Mouse (Mus musculus) right cerebral cortex, postnatal 10 days (tissue): ENCODE data around the gene Cdk5r1.
"Not testable (repeated sequence)": the region's sequence is repeated elsewhere in the genome, so short reads cannot be mapped to it uniquely, and the experiment has no call there.

ENCODE experiments used
- DNase-seq, 2 experiments: peaks; one replicate each; pipeline ENCODE4 v3.0.0; 2021; ENCODE audit warnings: low spot score in 2 of 2

Gene Cdk5r1

DNA sequence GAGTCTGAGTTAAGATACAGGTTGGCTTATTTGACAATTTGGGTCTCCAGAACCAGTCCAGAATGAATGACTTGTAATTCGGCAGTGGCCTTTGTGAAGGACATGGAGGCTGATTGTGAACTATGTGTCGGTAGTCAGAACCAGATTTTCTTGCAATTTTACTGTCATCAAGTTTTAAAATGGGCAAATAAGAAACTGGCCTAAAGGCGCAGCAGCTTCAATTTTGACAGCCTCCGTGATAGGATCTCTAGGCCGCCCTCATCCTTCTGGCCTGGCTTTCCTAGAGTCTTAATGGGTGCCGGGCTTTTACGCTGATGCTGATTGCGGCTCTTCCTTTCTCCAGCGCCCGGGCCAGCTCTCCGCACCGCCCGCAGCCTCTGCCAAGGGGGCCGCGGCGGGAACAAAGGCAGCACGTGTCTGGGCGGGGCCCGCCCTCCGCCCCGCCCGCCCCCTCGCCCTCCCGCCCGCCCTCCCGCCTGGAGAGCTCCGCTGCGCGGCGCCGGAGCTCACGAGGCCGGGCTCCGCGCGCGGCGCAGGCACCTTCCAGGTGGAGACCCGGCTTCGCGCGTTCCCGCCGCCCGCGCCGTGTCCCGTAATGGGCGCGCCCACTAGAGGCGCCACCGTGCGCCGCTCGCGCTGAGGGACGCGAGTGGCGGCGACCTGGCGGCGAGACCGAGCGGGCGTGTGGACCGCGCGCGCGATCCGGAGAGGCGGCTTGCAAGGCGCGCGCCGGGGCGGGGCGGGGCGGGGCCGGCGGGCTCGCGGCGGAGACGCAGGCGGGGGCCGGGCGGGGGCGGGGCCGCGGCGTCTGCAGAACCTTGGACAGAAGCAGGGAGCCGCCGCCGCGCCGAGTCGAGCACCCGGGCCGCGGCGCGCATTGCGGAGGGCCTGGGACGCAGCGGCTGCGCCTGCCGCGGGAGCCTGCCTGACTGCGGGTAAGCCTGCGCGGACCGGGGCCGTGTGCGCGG is at the start of gene Cdk5r1:
Gene Cdk5r1 (plus strand): TSS at position 802 of the 968 bp plus-strand sequence.
- peak; percentile 95 for DNase-seq

DNA sequence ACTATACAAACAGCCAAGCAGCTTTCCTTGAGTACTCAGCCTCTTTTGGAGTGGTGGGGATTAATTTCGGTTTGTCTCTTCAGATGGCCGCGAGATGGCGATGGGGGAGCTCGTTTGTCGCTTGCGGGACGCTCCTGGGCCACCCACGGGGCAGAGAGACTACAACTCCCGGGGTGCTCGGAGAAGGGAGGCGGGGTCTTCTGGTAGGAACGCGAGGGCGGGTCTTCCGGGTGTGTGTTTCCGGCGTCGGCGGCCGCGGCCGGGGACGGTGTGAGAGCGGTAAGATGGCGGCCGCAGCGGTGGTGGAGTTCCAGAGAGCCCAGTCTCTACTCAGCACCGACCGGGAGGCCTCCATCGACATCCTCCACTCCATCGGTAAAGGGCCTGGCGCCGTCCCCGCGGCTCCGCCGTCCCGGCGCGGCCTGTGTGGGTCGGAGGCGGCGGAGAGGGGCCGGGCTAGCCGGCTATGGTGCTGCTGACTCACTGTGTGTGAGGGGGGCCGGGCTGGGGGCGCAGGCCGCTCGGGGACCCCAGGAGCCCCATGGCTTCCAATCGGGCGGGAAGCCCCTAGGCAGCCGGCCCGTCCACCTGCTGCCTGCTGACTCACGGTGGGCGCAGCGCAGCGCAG is 48.3 kb upstream of the Cdk5r1 start, which contains the start of gene Psmd11:
Gene Psmd11 (plus strand): TSS at position 235 of the 628 bp plus-strand sequence.
- DNase-seq: peak; percentile 98

DNA sequence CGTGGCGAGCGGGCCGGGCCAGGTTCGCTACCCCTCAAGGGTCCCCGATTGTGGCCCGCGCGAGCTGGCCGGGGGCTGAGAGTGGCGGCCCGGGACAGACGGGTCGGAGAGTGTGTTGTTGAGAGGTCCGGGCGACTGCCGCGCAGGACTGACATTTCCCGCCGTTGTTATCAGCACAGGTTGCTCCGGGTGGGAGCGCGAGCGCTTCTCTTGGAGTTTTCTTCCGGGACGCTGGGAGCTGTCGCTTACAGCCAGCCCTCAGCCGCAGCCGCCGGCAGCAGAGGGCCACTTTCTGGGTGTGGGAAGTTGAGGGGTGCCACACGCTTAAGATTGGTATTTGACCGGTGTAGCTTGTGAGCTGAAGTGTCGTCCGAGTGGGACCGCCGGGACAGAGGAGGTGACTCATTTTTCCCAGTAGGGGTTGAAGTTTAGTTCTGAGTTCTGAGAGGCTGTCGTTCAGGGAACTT is 47.8 kb upstream of the Cdk5r1 start:
- DNase-seq: peak; percentile 53 to 55

DNA sequence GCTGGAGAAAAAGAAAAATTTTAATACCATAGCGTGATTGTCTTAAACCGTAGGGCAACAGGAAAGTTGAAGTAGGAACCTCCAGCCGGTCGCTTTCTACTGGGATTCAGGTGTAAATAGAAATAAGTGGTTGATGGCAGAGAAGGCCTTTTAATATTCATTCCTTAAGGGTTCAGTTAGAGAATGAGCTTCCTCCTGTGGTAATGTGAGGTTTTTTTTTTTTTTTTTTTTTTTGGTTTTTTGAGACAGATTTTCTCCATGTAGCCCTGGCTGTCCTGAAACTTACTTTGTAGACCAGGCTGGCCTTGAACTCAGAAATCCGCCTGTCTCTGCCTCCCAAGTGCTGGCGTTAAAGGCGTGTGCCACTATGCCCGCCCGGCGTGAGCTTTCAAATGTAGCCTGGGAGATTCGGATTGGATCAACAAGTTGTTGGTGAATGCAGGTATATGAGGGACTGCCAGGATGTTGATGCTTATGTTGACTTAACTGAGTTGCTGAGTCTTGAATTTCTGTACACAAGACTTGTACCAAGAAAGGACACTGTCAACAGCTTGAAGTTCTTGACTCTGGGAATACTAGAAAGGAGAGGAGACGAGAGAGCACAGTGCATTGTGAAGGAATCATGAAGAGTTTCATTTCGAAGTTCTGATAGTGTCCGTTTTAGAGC is 47.2 kb upstream of the Cdk5r1 start:
- no peak for DNase-seq

DNA sequence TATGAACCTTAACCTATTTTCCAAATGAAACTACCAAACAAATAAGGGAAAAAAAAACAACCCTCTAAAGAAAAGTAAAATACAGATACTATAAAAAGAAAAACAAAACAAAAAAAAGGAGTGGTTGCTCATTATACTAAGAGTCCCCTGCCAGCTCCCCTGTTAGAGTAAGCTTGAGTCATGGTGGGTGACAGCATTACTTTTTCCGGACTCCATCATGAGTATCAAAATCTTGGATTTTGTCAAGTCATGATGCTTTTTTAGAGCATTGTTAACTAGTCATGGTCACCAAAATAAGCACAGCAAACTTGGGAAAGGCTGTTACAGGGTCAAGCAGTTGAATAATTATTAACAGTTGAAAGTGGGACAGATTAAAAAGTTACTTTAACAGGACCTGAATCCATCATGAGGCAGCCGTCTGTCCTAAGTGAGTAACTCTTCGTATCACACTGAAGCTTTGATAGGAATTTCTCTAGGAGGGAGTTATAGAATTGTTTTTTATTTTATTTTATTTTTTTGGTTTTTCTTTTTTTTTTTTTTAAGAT is 46.4 kb upstream of the Cdk5r1 start:
- no peak for DNase-seq

DNA sequence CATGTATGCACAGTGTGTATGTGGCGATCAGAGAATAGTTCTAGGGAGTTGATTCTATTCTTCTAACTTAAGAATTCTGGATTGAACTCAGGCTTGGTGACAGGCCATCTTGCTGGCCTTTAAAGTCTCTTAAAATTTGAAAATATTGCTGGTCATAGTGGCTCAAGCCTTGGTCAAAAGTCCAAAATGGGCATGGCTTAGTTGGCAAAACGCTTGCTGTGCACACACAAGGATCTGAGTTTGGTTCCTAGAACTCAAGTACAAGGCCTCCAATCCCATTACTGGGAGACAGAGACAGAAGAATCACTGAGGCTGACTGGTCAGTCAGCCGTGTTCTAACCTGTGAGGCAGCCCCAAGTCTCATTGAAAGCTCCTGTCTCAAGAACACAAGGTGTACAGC is 29.9 kb upstream of the Cdk5r1 start:
- DNase-seq: no peak

DNA sequence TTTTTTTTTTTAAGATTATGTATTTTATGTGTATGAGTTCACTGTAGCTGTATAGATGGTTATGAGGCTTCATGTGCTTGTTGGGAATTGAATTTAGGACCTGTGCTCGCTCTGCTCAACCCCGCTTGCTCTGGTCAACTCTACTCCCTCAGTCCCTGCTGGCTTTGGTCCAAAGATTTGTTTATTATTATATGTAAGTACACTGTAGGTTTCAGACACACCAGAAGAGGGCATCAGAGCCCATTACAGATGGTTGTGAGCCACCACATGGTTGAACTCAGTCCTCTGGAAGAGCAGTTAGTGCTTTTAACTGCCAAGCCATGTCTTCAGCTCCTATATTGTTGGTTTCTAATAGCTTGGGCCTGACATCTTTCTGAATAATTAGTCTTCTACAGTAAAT is 27.0 kb upstream of the Cdk5r1 start:
- DNase-seq: no peak

DNA sequence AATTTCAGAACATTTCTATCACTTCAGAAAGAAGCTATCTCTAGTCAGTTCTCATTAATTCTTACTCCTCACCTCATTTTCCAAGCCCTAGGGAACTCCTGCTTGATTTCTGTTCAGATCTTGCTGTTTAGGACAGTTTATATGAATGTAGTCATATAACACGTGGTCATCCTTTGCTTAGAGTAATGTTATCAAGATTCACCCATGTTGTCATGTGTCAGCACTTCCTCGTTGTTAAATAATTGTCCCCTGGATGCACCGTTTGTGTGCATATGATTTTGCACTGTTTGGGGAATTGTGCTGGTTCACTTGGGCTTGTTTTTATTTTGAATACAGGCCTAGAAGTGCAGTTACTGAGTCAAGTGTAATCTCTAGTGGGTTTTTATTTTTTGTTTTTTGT is 24.6 kb upstream of the Cdk5r1 start:
- DNase-seq: no peak

DNA sequence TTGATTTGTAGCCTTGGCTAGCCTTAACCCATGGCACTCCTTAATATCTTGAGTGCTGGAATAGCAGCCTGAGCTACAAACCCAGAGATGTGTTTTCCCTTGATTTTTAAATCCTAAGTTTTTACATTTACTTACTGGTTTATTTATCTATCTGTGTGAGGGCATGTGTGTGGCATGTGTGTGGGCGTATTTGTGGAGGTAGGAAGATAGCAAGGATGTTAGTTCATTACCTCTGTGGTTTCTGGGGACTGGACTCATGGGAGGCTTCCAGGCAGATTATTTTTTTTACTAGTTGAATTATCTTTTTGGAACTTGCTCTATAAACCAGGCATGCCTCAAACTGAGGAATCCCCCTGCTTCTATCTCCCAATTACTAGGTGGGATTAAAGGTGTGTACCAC is 23.6 kb upstream of the Cdk5r1 start:
- no peak for DNase-seq

DNA sequence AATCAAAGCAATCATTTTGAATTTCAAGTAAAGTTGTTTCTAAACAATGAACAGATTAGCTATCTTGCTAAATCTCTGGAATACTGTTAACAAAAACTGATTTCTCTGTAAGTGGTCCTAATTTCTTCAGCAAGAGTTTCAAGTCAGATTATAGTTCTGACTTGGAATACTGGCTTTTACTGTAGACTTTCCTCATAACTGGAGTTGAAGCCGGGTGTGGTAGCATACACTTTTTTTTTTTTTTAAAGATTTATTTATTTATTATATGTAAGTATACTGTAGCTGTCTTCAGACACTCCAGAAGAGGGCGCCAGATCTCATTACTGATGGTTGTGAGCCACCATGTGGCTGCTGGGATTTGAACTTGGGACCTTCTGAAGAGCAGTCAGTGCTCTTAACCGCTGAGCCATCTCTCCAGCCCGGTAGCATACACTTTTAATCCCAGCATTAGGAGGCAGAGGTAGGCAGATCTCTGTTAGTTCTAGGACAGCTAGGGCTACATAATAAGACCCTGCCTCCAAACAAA is 13.2 kb upstream of the Cdk5r1 start:
- not testable (repeated sequence) for DNase-seq

DNA sequence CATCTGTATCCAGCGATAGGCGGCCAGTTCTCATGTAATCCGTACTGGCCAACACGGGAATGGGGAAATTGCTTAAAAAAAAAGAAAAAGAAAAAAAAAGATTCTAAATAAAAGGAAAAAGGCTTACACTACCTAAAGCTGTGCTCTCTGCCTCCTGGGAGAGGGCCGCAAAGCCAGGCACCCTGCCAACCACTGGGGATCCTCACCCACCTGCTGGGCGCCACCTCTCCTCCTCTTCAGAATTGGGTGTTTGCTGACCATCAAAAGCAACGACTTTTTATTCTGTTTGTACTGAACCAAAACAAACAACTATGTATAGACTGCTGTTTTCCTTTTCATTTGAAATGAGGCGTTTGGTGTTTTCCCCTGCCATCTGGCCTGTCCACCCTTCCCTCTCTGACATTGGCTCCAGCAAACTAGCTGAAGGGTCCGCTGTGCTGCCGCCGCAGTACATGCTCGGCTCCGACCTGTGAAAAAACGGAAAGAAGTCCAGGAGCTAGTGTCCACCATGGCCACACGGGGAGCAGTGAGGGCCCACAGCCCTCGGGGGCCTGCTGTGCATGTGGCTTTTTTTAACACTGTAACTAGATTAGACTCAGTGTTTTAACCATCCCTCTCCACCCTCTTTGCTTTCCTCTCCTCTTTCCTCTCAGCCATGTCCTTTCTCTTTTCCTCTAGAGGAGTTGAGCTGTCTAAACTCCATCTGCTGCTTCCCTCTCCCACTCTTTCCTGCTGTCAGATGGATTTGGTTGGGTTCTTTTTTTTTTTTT is 4.8 kb upstream of the Cdk5r1 start:
- DNase-seq: peak; percentile 39 to 51

DNA sequence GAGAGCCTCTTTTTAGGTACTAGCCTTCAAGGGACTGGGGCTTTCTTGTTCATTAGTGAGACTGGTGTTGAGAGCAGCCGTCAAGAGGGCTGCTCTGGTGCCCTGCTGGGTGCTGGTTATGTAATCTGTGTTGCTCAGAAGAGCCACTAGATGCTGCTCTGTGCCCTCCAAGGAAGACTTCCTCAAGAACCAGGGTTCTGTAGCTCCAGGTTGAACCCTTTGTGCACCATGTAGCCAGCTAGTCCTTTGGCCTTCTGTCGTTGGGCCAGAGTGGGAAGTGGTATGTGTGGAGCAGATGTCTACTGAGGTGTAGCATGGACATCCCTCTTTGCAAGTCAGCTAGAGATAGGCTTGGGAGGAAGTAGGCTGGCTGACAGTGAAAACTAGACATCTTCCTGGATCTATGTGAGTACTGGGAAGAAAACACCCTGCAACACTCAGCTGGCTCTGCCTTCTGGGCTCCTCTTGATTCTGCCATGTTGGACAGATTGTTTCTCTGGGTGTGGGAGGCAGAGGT is 2.6 kb upstream of the Cdk5r1 start:
- DNase-seq: peak; percentile 62 to 74

DNA sequence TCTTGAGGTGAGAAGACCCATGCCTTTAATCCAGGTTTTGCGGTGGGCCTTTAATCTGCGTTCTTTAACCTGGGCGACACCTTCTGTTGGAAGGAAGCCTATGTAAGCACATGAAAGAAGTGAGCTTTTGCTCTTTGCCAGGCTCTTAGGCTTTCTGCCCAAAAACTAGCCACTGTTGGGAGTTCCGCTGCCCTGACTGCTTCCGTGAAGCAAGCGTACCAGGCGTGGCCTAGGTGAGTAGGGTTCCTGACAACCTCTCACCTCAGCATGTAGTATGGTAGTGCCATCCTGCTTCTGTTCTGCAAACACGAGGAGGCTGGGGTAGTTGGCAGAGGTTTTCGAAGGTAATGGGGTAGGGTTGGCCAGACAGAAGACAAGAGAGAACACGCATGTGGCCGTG is 2.0 kb upstream of the Cdk5r1 start:
- DNase-seq: peak in 1 of 2 experiments; percentile 45

DNA sequence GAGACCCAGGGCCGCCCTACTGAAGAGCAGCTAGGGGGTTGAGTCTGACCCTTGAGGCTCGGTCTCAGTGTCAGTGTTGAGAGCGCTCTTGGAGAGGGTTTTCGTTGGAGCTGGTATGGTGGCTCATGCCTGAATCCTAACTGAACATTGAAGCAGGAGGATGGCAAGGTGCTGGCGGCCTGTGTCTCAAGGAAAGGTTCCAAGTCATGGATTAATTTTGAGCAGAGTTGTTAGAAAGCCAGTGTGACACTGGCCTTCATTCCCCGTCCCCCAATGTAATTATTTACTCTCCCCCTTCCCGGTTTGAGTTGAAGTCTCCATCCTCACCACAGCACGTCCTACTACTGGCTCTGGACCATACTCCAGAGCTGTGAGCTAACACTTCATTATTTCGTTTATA is 1.3 kb upstream of the Cdk5r1 start:
- DNase-seq: no peak

DNA sequence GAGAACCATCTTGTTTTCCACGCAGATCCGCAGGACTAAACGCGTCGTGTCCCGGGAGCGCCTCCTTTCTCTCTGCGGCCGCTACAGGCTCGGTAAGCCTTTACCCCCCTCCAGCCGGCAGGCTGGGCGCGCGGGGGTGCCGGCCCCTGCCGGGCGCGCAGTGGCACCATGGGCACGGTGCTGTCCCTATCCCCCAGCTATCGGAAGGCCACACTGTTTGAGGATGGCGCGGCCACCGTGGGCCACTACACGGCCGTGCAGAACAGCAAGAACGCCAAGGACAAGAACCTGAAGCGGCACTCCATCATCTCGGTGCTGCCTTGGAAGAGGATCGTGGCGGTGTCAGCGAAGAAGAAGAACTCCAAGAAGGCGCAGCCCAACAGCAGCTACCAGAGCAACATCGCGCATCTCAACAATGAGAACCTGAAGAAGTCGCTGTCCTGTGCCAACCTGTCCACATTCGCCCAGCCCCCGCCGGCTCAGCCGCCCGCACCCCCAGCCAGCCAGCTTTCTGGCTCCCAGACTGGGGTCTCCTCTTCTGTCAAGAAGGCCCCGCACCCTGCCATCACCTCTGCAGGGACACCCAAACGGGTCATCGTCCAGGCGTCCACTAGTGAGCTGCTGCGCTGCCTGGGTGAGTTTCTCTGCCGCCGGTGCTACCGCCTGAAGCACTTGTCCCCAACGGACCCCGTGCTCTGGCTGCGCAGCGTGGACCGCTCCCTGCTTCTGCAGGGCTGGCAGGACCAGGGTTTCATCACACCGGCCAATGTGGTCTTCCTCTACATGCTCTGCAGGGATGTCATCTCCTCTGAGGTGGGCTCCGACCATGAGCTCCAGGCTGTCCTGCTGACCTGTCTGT is 747 bp downstream of the Cdk5r1 start:
- DNase-seq: peak in 1 of 2 experiments; percentile 68

DNA sequence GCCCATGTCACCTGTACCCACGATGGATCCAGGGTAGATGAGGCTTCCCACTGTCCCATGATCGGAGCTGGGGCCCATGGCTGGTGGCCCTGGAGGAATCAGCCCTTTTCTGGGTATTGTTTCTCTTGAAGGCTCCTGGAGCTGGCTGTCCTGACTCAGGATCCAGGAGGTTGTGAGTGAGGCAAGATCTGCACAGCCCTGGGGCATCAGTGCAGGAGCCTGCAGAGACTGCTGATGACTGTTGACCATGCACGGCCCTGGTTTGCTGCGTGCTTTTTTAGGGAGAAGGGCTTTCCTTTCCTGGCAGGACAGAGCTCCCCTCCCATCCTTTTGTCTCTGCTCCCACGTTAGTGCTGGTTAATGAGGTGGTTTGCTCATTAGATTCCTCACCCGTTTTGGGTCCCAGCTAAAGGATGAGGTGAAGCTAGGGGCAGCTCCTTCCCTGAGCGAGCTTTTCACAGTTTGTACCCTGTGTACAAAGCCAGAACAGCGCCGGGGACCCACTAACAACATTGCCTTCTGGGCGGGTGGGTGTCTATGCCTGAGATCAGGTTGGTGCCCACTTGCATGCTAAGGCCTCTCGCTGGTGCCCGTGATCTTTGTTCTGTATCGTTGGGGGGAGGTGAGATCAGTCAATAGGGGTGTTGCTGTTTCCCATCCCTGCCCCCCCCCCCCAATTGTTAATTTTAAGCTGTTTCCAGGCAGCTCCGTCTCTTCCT is 2.0 kb downstream of the Cdk5r1 start:
- DNase-seq: no peak

DNA sequence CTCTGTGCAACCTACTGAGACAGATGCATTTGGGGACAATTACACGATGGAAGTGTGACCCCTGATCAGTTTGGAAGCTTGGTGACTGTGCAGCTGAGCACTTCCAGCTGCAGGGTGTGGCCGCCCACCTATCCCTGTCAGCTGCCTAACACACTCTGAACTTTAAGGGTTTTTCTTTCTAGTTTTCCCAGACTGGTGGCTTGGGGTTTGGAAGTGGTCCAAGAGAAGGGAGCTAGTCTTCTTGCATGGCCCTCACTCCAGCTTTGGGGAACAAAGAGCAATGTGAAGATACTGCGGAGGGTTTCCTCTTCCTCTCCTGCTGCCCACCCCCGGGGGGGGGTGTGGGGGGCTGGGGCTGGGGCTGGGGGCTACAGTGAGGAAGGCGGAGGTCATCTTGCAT is 2.6 kb downstream of the Cdk5r1 start:
- peak; percentile 50 to 68 for DNase-seq

DNA sequence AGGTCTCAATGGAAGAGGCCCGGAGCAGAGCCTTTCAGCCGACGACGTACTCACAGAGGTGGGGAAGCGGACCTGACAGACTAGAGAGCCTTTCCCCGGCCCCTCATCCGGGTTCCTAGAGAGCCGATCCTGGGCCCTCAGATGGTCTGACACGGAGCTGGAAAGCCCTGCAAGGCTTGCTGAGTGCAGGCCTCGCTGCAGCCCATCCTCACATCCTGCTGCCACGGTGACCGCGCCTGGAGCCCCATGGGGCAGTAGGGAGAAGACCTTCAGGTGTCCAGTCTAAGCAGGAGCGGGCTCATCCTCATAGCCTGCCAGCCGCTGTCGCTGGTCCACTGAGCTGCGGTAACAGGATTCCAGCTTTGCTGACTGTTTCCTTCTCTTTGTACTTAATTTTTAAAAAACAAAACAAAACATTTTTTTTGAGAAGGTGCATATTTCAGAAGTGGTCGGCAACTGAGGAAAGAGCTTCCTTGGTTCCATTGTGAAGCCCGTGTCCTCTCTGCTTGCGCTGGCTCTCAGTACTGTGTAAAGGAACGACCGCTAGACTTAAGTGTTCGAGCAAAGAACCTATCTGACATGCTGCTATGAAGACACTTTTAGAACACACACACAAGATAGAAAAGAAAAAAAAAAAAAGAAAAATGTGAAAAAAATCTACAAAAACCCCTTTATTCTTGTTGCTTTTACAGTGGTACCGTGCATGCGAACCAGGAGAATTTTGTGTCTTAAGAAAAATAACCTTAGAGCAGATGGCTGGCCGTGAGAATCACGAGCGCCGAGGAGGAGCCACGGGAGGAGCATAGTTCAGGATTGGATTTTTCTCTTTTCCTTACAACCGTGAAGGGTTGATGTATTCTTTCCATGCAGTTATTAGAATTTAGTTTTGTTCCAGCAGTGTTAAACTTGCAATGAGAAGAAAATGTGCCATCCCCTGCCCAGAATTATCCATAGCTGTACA is 3.4 kb downstream of the Cdk5r1 start:
- DNase-seq: peak; percentile 43 to 51
